Mouse (Mus musculus) CH12.LX (cell line): ENCODE data around the gene Prm3. TPM values are rescaled to one million over a fixed set of nuclear protein-coding genes. Genes with fewer than 3 reads are reported as not detected.

Experiments used
- DNase-seq: peaks from one replicate; pipeline ENCODE4 v3.0.0-alpha.2; 2013; ENCODE audit errors: extremely low read depth
- H3K27ac ChIP-seq: 2 replicates; pipeline ENCODE4 v1.5.1; 2012; ENCODE audit warnings: low read depth, mild to moderate bottlenecking, control low read depth, moderate library complexity; ENCODE audit not compliant: insufficient read depth
- H3K27me3 ChIP-seq: replicated peaks from 2 replicates; pipeline ENCODE3; 2012; ENCODE audit warnings: inconsistent platforms
- H3K36me3 ChIP-seq, 2 experiments: replicated peaks in 1 of 2; 2 replicates each; pipeline versions ENCODE3 to v1.6.1; 2012; ENCODE audit warnings: inconsistent platforms in 1 of 2, low read length in 1 of 2, mild to moderate bottlenecking in 1 of 2, mixed read lengths in 1 of 2, moderate library complexity in 1 of 2; ENCODE audit not compliant: control insufficient read depth in 1 of 2, insufficient read depth in 1 of 2
- H3K4me1 ChIP-seq, 2 experiments: 2 replicates each; pipeline ENCODE4 v1.6.1; 2012; ENCODE audit warnings: inconsistent platforms in 1 of 2, moderate library complexity in 1 of 2; ENCODE audit not compliant: insufficient read depth in 2 of 2, control insufficient read depth in 1 of 2
- H3K4me2 ChIP-seq: 2 replicates; pipeline ENCODE4 v1.6.1; 2012; ENCODE audit warnings: low read depth, mild to moderate bottlenecking, control low read depth; ENCODE audit not compliant: poor library complexity, insufficient read depth, severe bottlenecking
- H3K4me3 ChIP-seq, 3 experiments: fragments of 150-350 bp in 1 of 3; sonication (generic) in 1 of 3; replicated peaks in 1 of 3; 2 replicates each; pipeline versions ENCODE3 to v1.5.1; 2011 to 2012; ENCODE audit warnings: low read depth in 2 of 3, low read length in 2 of 3, mild to moderate bottlenecking in 2 of 3, moderate library complexity in 2 of 3, control low read depth in 1 of 3, improper control_type of control experiment in 1 of 3, inconsistent platforms in 1 of 3, mixed read lengths in 1 of 3; ENCODE audit not compliant: poor library complexity in 1 of 3
- H3K79me2 ChIP-seq: replicated peaks from 2 replicates; pipeline ENCODE4 v1.6.1; 2012; ENCODE audit warnings: mild to moderate bottlenecking, moderate library complexity; ENCODE audit not compliant: control insufficient read depth, poor library complexity, insufficient read depth, severe bottlenecking; ENCODE audit errors: extremely low read depth
- H3K9ac ChIP-seq: 2 replicates; pipeline ENCODE4 v1.6.1; 2012; ENCODE audit warnings: low read depth, mild to moderate bottlenecking, control low read depth, moderate library complexity; ENCODE audit not compliant: insufficient read depth
- H3K9me3 ChIP-seq: replicated peaks from 2 replicates; pipeline ENCODE3; 2012; ENCODE audit warnings: low read length, inconsistent platforms, mixed read lengths
- BHLHE40 ChIP-seq: IDR thresholded peaks from 2 replicates; pipeline ENCODE4 v1.6.1; 2011; ENCODE audit warnings: mild to moderate bottlenecking, low read depth, low read length, improper control_type of control experiment
- CHD2 ChIP-seq: IDR thresholded peaks from 2 replicates; pipeline ENCODE4 v1.6.1; 2011; ENCODE audit warnings: low read length, improper control_type of control experiment
- ELF1 ChIP-seq: IDR thresholded peaks from 2 replicates; pipeline ENCODE4 v1.6.1; 2014; ENCODE audit warnings: low read depth, mild to moderate bottlenecking, inconsistent platforms, low read length, improper control_type of control experiment
- EP300 ChIP-seq: IDR thresholded peaks from 2 replicates; pipeline ENCODE4 v1.6.1; 2011; ENCODE audit warnings: low read length, improper control_type of control experiment
- ETS1 ChIP-seq: conservative IDR thresholded peaks from 2 replicates; pipeline ENCODE4 v1.6.1; 2012; ENCODE audit warnings: low read depth, mild to moderate bottlenecking, inconsistent platforms, low read length, improper control_type of control experiment, moderate library complexity
- GABPA ChIP-seq: IDR thresholded peaks from 2 replicates; pipeline ENCODE4 v1.6.1; 2012; ENCODE audit warnings: low read depth, low read length, improper control_type of control experiment, inconsistent platforms; ENCODE audit not compliant: insufficient replicate concordance
- IRF4 ChIP-seq: IDR thresholded peaks from 2 replicates; pipeline ENCODE4 v1.6.1; 2014; ENCODE audit warnings: low read depth, mild to moderate bottlenecking, inconsistent platforms, low read length, improper control_type of control experiment
- MAX ChIP-seq: IDR thresholded peaks from 2 replicates; pipeline ENCODE4 v1.6.1; 2011; ENCODE audit warnings: low read length, improper control_type of control experiment
- MXI1 ChIP-seq: IDR thresholded peaks from 2 replicates; pipeline ENCODE4 v1.6.1; 2011; ENCODE audit warnings: mild to moderate bottlenecking, low read depth, low read length, improper control_type of control experiment
- MYC ChIP-seq: IDR thresholded peaks from 2 replicates; pipeline ENCODE4 v1.6.1; 2011; ENCODE audit warnings: low read depth, mild to moderate bottlenecking, improper control_type of control experiment, low read length
- PAX5 ChIP-seq: IDR thresholded peaks from 2 replicates; pipeline ENCODE4 v1.6.1; 2012; ENCODE audit warnings: low read length, inconsistent platforms, mixed read lengths
- RCOR1 ChIP-seq: conservative IDR thresholded peaks from 2 replicates; pipeline ENCODE4 v1.6.1; 2012; ENCODE audit warnings: low read depth, mild to moderate bottlenecking, inconsistent platforms, low read length, improper control_type of control experiment
- SIN3A ChIP-seq: IDR thresholded peaks from 2 replicates; pipeline ENCODE4 v1.6.1; 2012; ENCODE audit warnings: low read length, improper control_type of control experiment, inconsistent platforms
- TCF12 ChIP-seq: IDR thresholded peaks from 2 replicates; pipeline ENCODE4 v1.6.1; 2014; ENCODE audit warnings: low read depth, mild to moderate bottlenecking, inconsistent platforms, low read length, improper control_type of control experiment
- USF2 ChIP-seq: conservative IDR thresholded peaks from 2 replicates; pipeline ENCODE4 v1.6.1; 2011; ENCODE audit warnings: low read depth, low read length, improper control_type of control experiment
- ZKSCAN1 ChIP-seq: IDR thresholded peaks from 2 replicates; pipeline ENCODE4 v1.6.1; 2012; ENCODE audit warnings: low read depth, inconsistent platforms, low read length, improper control_type of control experiment, borderline replicate concordance
- dilution Hi-C: fragments of 300-500 bp; cut with MboI; formaldehyde crosslinking; loops from 2 replicates; pipeline ENCODE4 v1.14.3; 2020; ENCODE audit warnings: low sequenced_read_pairs; ENCODE audit not compliant: extremely low pct_unique_long_range_greater_than_20kb, extremely low pct_ligation_motif_present
- in situ Hi-C: fragments of 300-500 bp; cut with MboI; formaldehyde crosslinking; loops from 3 replicates; pipeline ENCODE4 v1.14.3; 2019; ENCODE audit warnings: low sequenced_read_pairs, low pct_ligation_motif_present, low pct_unique_long_range_greater_than_20kb, mixed read lengths
- polyA plus RNA-seq: library from polyadenylated mRNA; unstranded; fragments of >175 nt; gene quantifications from 2 replicates; pipeline ENCODE4 v1.2.1, GENCODE M21; 2012; ENCODE audit warnings: low read depth; ENCODE audit not compliant: insufficient read length
- total RNA-seq, 2 experiments: library from RNA; depleted of rRNA; stranded (reverse); fragments of 300-350 nt in 1 of 2; fragments of >200 nt in 1 of 2; gene quantifications; 2 replicates each; pipeline ENCODE4 v1.2.3; 2012 to 2014

The Prm3 gene
- total and polyA plus RNA-seq, 3 experiments, result not detected

DNA sequence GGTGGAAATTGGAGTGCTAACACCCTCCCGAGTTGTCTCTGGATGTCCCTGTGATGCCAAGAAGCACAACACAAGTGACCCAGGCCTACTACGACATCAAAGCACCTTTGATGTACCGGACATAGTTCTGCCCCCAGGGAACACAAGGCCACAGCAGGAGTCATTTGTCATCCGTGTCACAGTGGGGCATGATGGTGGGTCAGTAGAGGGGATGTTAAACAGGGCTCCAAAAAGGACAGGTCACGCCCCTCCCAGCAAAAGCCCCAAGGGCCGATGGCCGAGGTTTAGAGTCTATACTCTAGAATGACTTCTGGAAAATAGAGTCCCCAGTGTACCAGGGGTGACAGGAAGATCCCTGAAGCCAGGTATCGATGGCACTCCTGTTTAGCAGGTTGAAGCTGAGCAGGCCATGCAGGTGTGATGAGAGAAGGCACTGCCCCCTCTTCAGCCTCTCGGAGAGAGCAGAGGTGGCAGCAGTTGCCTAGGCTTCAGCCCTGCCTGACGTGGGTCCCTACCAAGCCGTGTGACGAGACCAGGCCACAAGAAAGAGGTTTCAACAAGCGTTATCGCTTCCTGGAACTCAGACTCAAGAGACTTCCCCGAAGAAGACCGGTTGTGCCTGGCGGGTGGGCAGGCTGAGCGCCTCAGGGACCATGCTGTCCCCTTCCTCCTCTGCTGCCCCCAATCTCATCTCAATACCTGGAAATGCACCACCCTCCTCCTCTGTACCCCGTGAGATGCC lies 18.8 kb downstream of the Prm3 start:
- in situ Hi-C loops (no loop called here), dilution Hi-C loops (no loop called here)
- no peak overlapping the region for H3K4me3 ChIP-seq
- no peak overlapping the region; the same call in 1 of the 2 replicates for H3K4me2 ChIP-seq
- no peak overlapping the region for H3K27ac ChIP-seq
- H3K27me3 ChIP-seq, result peaks cover 3% of the 10 kb centered on the region
- no peak for DNase-seq
- H3K36me3 ChIP-seq, result no peaks in the 10 kb centered on the region
- H3K9me3 ChIP-seq, result no peaks in the 10 kb centered on the region
- H3K4me1 ChIP-seq, result peaks cover 59 to 86% of the 10 kb centered on the region in 2 experiments
- no peak overlapping the region for H3K9ac ChIP-seq
- TF ChIP-seq TCF12 (peak; percentile 25; the same call in 1 of the 2 replicates), EP300 (0 out of 2 replicates have a peak, but pooled peaks have one; percentile 13), GABPA (no peak), MAX (peak; percentile 28; the same call in 1 of the 2 replicates), PAX5 (no peak), USF2 (no peak), SIN3A (peak; percentile 52; the same call in 1 of the 2 replicates), MXI1 (peak; percentile 42; the same call in 1 of the 2 replicates), RCOR1 (0 out of 2 replicates have a peak, but pooled peaks have one; percentile 30), ZKSCAN1 (no peak), ELF1 (peak; percentile 53)
- no peaks in the 10 kb centered on the region for H3K79me2 ChIP-seq

DNA sequence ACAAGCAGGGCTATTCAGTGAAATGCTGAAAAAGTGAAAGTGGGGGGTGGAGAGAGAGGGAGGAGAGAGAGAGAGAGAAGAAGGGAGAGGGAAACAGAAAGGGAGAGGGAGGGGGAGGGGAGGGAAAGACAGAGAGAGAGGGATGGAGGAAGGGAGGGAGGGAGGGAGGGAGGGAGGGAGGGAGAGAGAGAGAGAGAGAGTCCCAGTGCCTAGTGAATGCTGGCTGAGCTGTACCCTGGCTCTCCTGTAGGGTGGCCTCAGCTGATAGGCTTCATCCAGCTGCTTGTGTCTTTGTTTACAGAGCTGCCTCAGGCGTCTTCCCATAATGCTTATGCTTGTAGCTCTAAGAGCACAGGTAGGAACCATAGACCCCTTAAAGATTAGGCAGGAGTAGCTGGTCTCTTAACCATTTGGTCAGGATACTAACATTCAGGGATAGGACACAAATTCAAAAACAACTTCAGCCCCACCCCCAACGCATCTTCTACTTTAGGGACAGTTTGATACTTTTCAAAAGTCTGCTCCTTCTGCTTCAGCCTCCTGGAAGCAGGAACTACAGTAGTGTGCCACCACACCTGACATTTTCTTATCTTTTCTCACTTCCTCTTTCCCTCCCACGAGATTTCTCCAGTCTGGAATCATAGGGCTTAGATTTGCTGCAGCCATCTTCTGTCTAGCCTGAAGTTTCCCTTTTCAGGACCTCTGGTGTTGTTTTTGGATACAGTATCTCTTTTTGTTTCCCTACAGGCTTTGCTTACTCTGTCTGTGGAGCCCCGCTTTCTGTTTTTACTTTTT lies 20.0 kb downstream of the Prm3 start:
- no peak overlapping the region for H3K4me2 ChIP-seq
- H3K79me2 ChIP-seq, result no peaks in the 10 kb centered on the region
- in situ Hi-C loops, result no loop called here
- H3K9me3 ChIP-seq, result no peaks in the 10 kb centered on the region
- H3K36me3 ChIP-seq, result no peaks in the 10 kb centered on the region
- H3K27me3 ChIP-seq, result peaks cover 3% of the 10 kb centered on the region
- TF ChIP-seq BHLHE40 (peak; percentile 83), EP300 (peak; percentile 81), MXI1 (no peak), GABPA (no peak), IRF4 (peak; percentile 69), ETS1 (peak; percentile 63), MYC (0 out of 2 replicates have a peak, but pooled peaks have one; percentile 52), CHD2 (0 out of 2 replicates have a peak, but pooled peaks have one; percentile 47)
- dilution Hi-C loops, result no loop called here
- DNase-seq, result peak; percentile 55
- no peak overlapping the region for H3K4me3 ChIP-seq
- H3K9ac ChIP-seq, result no peak overlapping the region
- H3K27ac ChIP-seq, result no peak overlapping the region
- peaks cover 53 to 74% of the 10 kb centered on the region in 2 experiments for H3K4me1 ChIP-seq
